Comparison of ENCODE assay signal across 9 mouse cellular contexts in genomic region chr3:87947056-87947810, GRCm38 (mm10). TPM values are rescaled to one million over a fixed set of nuclear protein-coding genes. Genes with fewer than 3 reads are reported as not detected.
DNase-seq lines count a peak whose midpoint lies in the region; ATAC-seq and TF ChIP-seq lines count a peak whose summit lies in the region.
"Had no signal": no experiment of that assay in that cellular context is flagged by ENCODE, and none has a peak within 500 bp of the region (broad histone marks: within the 10 kb centered on the region; RNA-seq: fewer than 3 reads in every experiment).

No protein-coding gene starts in this region.

- H3K27me3 ChIP-seq in heart, embryonic 14.5 days (ENCODE audit: control insufficient read depth, insufficient read depth, low read length), result peaks cover 58% of the 10 kb centered on the region
- H3K27me3 ChIP-seq in hindbrain, embryonic 13.5 days, result no peaks in the 10 kb centered on the region
- H3K27me3 ChIP-seq in midbrain, embryonic 15.5 days (replicated peaks), result no peaks in the 10 kb centered on the region

- intact Hi-C loops in heart, postnatal 10 days (cut with DNase I), result no loop called here

- TF ChIP-seq CTCF in bone marrow macrophage, adult 2 months (IDR thresholded peaks at IDR 0.05; ENCODE audit: low read depth, low read length), result no peak

- H3K27ac ChIP-seq in heart, embryonic 14.5 days (replicated peaks in 1 of 2; ENCODE audit: control insufficient read depth in 1 of 2, insufficient read depth in 1 of 2, low read depth in 2 of 2, low read length in 2 of 2), result no peak overlapping the region
- no peak overlapping the region for H3K27ac ChIP-seq in bone marrow macrophage, adult 2 months (ENCODE audit: insufficient read depth, low read depth, low read length)
- peak overlapping the region; percentile 55; the same call in 1 of the 2 replicates for H3K27ac ChIP-seq in hindbrain, embryonic 13.5 days
- H3K27ac ChIP-seq in midbrain, embryonic 15.5 days, result no peak overlapping the region

- no peak for TF ChIP-seq POLR2A in bone marrow macrophage, adult 2 months (IDR thresholded peaks at IDR 0.05; ENCODE audit: borderline replicate concordance, low read depth, low read length)

- no peak for DNase-seq in heart, postnatal 10 days
- DNase-seq in cerebellum, postnatal 4 days (ENCODE audit: low spot score in 2 of 2), result no peak
- no peak for DNase-seq in Muller cell, postnatal 12 days (ENCODE audit: inconsistent ontology term)
- no peak for DNase-seq in kidney, adult 9 months

- H3K9ac ChIP-seq in heart, embryonic 14.5 days (ENCODE audit: low read length), result 0 out of 2 replicates have a peak overlapping the region, but pooled peaks have one; percentile 18
- H3K9ac ChIP-seq in hindbrain, embryonic 13.5 days, result peak overlapping the region; percentile 68
- H3K9ac ChIP-seq in midbrain, embryonic 15.5 days, result peak overlapping the region; percentile 38

- 5% methylated on average over 26 of the region's 26 CpGs for WGBS in heart, embryonic 14.5 days
- WGBS in hindbrain, embryonic 13.5 days, result 5% methylated on average over 26 of the region's 26 CpGs
- 6% methylated on average over 26 of the region's 26 CpGs for WGBS in midbrain, embryonic 15.5 days

- H3K9me3 ChIP-seq in heart, embryonic 14.5 days (ENCODE audit: control insufficient read depth, low read length), result no peaks in the 10 kb centered on the region
- no peaks in the 10 kb centered on the region for H3K9me3 ChIP-seq in hindbrain, embryonic 13.5 days
- H3K9me3 ChIP-seq in midbrain, embryonic 15.5 days, result no peaks in the 10 kb centered on the region

- peak overlapping the region; percentile 63 for H3K4me2 ChIP-seq in heart, embryonic 14.5 days (ENCODE audit: low read length)
- H3K4me2 ChIP-seq in hindbrain, embryonic 13.5 days, result peak overlapping the region; percentile 59
- peak overlapping the region; percentile 64 for H3K4me2 ChIP-seq in midbrain, embryonic 15.5 days

- peaks cover 20 to 23% of the 10 kb centered on the region in 2 experiments for H3K4me1 ChIP-seq in heart, embryonic 14.5 days (ENCODE audit: control insufficient read depth in 2 of 2, insufficient read depth in 2 of 2, low read length in 2 of 2)
- peaks cover 6% of the 10 kb centered on the region; the same call in 1 of the 2 replicates for H3K4me1 ChIP-seq in bone marrow macrophage, adult 2 months (ENCODE audit: control insufficient read depth, insufficient read depth, low read length)
- H3K4me1 ChIP-seq in hindbrain, embryonic 13.5 days (replicated peaks), result peaks cover 76% of the 10 kb centered on the region
- peaks cover 48% of the 10 kb centered on the region for H3K4me1 ChIP-seq in midbrain, embryonic 15.5 days

- H3K36me3 ChIP-seq in heart, embryonic 14.5 days (ENCODE audit: control insufficient read depth, insufficient read depth, low read length), result peaks cover 12% of the 10 kb centered on the region
- H3K36me3 ChIP-seq in hindbrain, embryonic 13.5 days, result peaks cover 14% of the 10 kb centered on the region
- 0 out of 2 replicates have a peak, but pooled peaks cover 4% of the 10 kb centered on the region for H3K36me3 ChIP-seq in midbrain, embryonic 15.5 days (replicated peaks)

- peak overlapping the region in 1 of 2 experiments; percentile 33; a peak in 2 of 4 replicates for H3K4me3 ChIP-seq in heart, embryonic 14.5 days (ENCODE audit: control insufficient read depth in 1 of 2, insufficient read depth in 1 of 2, low read depth in 1 of 2, low read length in 2 of 2)
- H3K4me3 ChIP-seq in bone marrow macrophage, adult 2 months (ENCODE audit: insufficient read depth, low read length), result 0 out of 2 replicates have a peak overlapping the region, but pooled peaks have one; percentile 3
- H3K4me3 ChIP-seq in hindbrain, embryonic 13.5 days, result peak overlapping the region; percentile 36
- peak overlapping the region; percentile 33 for H3K4me3 ChIP-seq in midbrain, embryonic 15.5 days

- no peak for ATAC-seq in heart, embryonic 14.5 days (ENCODE audit: insufficient number of reproducible peaks, insufficient read depth, low FRiP score, low read depth)
- peak; percentile 0; the same call in 1 of the 2 replicates for ATAC-seq in hindbrain, embryonic 13.5 days (ENCODE audit: low FRiP score)
- no peak for ATAC-seq in midbrain, embryonic 15.5 days (replicated peaks)

RNA-seq across cellular contexts. Expression of gene Crabp2, which starts 1.2 kb away (rescaled TPM):
- 1.6 and 2.4 TPM in 2 replicates for polyA plus RNA-seq in heart, embryonic 14.5 days (2014; fragmentation: Nextera tagmentation; extraction: Ambion mirVana)
- total RNA-seq in heart, postnatal 10 days (2021), result under 1 TPM; 0.57 to 0.81 TPM
- polyA plus RNA-seq in bone marrow macrophage, adult 2 months (2012; ENCODE audit: insufficient read depth, insufficient read length, missing spikeins), result not detected in 2 replicates
- polyA plus RNA-seq in hindbrain, embryonic 13.5 days (2015; fragmentation: Nextera tagmentation; extraction: Ambion mirVana), result 145 and 148 TPM in 2 replicates
- polyA plus RNA-seq in midbrain, embryonic 15.5 days (2015; fragmentation: Nextera tagmentation; extraction: Ambion mirVana), result 44.8 and 52.1 TPM in 2 replicates

RNA-seq across cellular contexts. Expression of gene Rrnad1, which starts 16.7 kb away (rescaled TPM):
- polyA plus RNA-seq in heart, embryonic 14.5 days (2014; fragmentation: Nextera tagmentation; extraction: Ambion mirVana), result 10.9 and 14.4 TPM in 2 replicates
- 1 to 10 TPM; 6.8 to 7.0 TPM for total RNA-seq in heart, postnatal 10 days (2021)
- 17.8 and 23.3 TPM in 2 replicates for polyA plus RNA-seq in bone marrow macrophage, adult 2 months (2012; ENCODE audit: insufficient read depth, insufficient read length, missing spikeins)
- polyA plus RNA-seq in hindbrain, embryonic 13.5 days (2015; fragmentation: Nextera tagmentation; extraction: Ambion mirVana), result 19.3 and 20.7 TPM in 2 replicates
- polyA plus RNA-seq in midbrain, embryonic 15.5 days (2015; fragmentation: Nextera tagmentation; extraction: Ambion mirVana), result 23.0 and 23.2 TPM in 2 replicates

RNA-seq across cellular contexts. Expression of gene Isg20l2, which starts 17.1 kb away (rescaled TPM):
- 18.5 and 19.3 TPM in 2 replicates for polyA plus RNA-seq in heart, embryonic 14.5 days (2014; fragmentation: Nextera tagmentation; extraction: Ambion mirVana)
- 10 to 100 TPM; 16.2 to 18.9 TPM for total RNA-seq in heart, postnatal 10 days (2021)
- polyA plus RNA-seq in bone marrow macrophage, adult 2 months (2012; ENCODE audit: insufficient read depth, insufficient read length, missing spikeins), result 22.0 and 22.3 TPM in 2 replicates
- polyA plus RNA-seq in hindbrain, embryonic 13.5 days (2015; fragmentation: Nextera tagmentation; extraction: Ambion mirVana), result 40.1 and 40.7 TPM in 2 replicates
- polyA plus RNA-seq in midbrain, embryonic 15.5 days (2015; fragmentation: Nextera tagmentation; extraction: Ambion mirVana), result 30.5 and 34.9 TPM in 2 replicates

RNA-seq across cellular contexts. Expression of gene Nes, which starts 23.6 kb away (rescaled TPM):
- 9.8 and 10.7 TPM in 2 replicates for polyA plus RNA-seq in heart, embryonic 14.5 days (2014; fragmentation: Nextera tagmentation; extraction: Ambion mirVana)
- 10 to 100 TPM; 56.4 to 62.4 TPM for total RNA-seq in heart, postnatal 10 days (2021)
- polyA plus RNA-seq in bone marrow macrophage, adult 2 months (2012; ENCODE audit: insufficient read depth, insufficient read length, missing spikeins), result 1.4 and 1.7 TPM in 2 replicates
- 49.5 and 55.3 TPM in 2 replicates for polyA plus RNA-seq in hindbrain, embryonic 13.5 days (2015; fragmentation: Nextera tagmentation; extraction: Ambion mirVana)
- 33.0 and 40.7 TPM in 2 replicates for polyA plus RNA-seq in midbrain, embryonic 15.5 days (2015; fragmentation: Nextera tagmentation; extraction: Ambion mirVana)
- total RNA-seq: MEL had no signal

RNA-seq across cellular contexts. Expression of gene Mrpl24, which starts 27.9 kb away (rescaled TPM):
- polyA plus RNA-seq in heart, embryonic 14.5 days (2014; fragmentation: Nextera tagmentation; extraction: Ambion mirVana), result 64.1 and 67.9 TPM in 2 replicates
- total RNA-seq in heart, postnatal 10 days (2021), result 10 to 100 TPM; 60.5 to 75.5 TPM
- polyA plus RNA-seq in bone marrow macrophage, adult 2 months (2012; ENCODE audit: insufficient read depth, insufficient read length, missing spikeins), result 139 and 147 TPM in 2 replicates
- 63.9 and 70.1 TPM in 2 replicates for polyA plus RNA-seq in hindbrain, embryonic 13.5 days (2015; fragmentation: Nextera tagmentation; extraction: Ambion mirVana)
- polyA plus RNA-seq in midbrain, embryonic 15.5 days (2015; fragmentation: Nextera tagmentation; extraction: Ambion mirVana), result 51.5 and 55.4 TPM in 2 replicates

Comparison
In these comparisons a context has a peak if more than half of its experiments do, and no peak if none do; other contexts are left out.
1. H3K9ac ChIP-seq: peak in every context shown above with its lines; median percentile 68 in hindbrain, embryonic 13.5 days; 38 in midbrain, embryonic 15.5 days; 18 in heart, embryonic 14.5 days.
2. RNA of gene Crabp2, which starts 1.2 kb away (polyA plus RNA-seq): 145 to 148 TPM in hindbrain, embryonic 13.5 days and 44.8 to 52.1 TPM in midbrain, embryonic 15.5 days; 1.6 to 2.4 TPM in heart, embryonic 14.5 days and not detected in bone marrow macrophage, adult 2 months; every median in the first group is over 10 times any median in the second.
3. Peak in every context shown above with its lines, with median percentiles within 50 percentile points of each other: H3K4me2 ChIP-seq.